Mouse (Mus musculus): Measurements from ENCODE around the gene Olfr1297.

Olfr1297 gene

GRCm38 (mm10) chr2:111626397-111626796 is at the start of gene Olfr1297:
Gene Olfr1297, minus strand, starts transcription at chr2:111626497.
- no peak for DNase-seq (ENCODE audit: low spot score)

GRCm38 (mm10) chr2:111661119-111661518 is 34.8 kb upstream of the Olfr1297 start, which contains the start of gene Olfr1299:
Gene Olfr1299, plus strand, starts transcription at chr2:111661419.
- DNase-seq (ENCODE audit: low spot score), result no peak

- DNase-seq (ENCODE audit: low spot score), result no peak
Observed at GRCm38 (mm10) chr2:111649101-111649500, 22.8 kb upstream of the Olfr1297 start, which contains the start of gene Olfr1298. Gene Olfr1298, minus strand, starts transcription at chr2:111649201.

GRCm38 (mm10) chr2:111569581-111569980 is 56.7 kb downstream of the Olfr1297 start, which contains the start of gene Olfr1295:
Gene Olfr1295, minus strand, starts transcription at chr2:111569681.
- no peak for DNase-seq (ENCODE audit: low spot score)

All from adipocyte (in vitro differentiated cells).